Mouse (Mus musculus) telencephalon, adult 2 months (tissue): ENCODE results near the gene Nop53.
A peak's percentile ranks its signal among the peaks of the same experiment; 100 is the strongest.

Experiments used
- DNase-seq: peaks from one replicate; pipeline ENCODE4 v3.0.0-alpha.2; 2011; ENCODE audit warnings: low read depth, low spot score

Gene Nop53

GRCm38 (mm10) chr7:15945721-15946536, at the start of gene Nop53:
Gene Nop53 (minus strand): TSS chr7:15946074.
- peak; percentile 99 for DNase-seq

GRCm38 (mm10) chr7:15993789-15994188, 47.9 kb upstream of the Nop53 start:
- no peak for DNase-seq

DNA sequence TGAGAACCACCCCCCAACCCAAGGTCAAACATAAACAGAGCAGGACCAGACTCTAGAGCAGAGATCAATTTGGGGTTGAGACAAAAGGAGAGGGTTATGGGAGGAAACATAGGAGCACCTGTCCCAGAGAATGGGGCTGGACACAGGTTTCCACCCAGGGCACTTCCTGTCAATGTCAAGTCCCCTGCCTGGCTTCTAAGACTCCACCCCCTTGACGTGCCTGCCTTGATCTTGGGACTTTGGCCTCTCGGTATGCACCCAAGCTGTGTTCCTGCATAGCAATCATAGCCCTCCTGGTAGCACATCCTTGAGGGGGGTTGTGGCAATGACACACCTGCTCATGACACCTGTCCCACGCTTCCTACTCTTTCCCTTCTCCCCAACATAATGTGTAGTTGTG, 47.3 kb upstream of the Nop53 start:
- DNase-seq: no peak

GRCm38 (mm10) chr7:15991764-15992163, 45.9 kb upstream of the Nop53 start:
- DNase-seq: no peak

DNA sequence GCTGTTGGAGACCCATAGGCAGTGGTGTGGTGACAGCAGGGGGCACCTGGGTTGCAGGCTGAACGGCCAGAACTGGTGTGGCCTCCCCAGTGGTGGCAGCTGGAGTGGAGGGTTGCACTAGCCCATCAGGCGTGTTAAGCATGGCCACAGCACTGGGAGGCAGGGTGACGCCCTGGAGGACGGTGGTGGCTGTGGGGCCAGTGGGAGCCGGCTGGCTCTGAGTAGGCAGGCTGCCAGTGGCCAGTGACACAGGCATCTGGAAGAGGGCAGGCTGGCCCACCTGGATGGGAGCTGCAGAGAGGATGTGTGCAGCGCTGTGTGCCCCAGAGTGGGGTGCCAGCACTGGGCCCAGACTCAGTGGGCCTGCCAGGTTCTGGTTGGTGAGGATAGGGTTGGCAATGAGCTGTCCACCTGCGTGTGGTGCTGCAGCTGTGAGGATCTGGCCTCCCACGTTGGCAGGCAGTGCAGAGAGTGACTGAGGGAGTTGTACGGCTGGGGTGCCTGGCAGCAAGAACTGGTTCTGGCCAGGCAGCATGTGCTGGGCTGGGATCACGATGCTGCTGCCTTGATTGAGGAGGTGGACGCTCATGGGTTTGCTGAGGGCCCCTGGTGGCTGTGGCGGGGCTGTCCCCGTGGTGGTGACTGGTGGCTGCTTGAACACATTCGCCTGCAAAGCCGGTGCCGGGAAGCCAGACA, 41.9 kb upstream of the Nop53 start:
- no peak for DNase-seq

DNA sequence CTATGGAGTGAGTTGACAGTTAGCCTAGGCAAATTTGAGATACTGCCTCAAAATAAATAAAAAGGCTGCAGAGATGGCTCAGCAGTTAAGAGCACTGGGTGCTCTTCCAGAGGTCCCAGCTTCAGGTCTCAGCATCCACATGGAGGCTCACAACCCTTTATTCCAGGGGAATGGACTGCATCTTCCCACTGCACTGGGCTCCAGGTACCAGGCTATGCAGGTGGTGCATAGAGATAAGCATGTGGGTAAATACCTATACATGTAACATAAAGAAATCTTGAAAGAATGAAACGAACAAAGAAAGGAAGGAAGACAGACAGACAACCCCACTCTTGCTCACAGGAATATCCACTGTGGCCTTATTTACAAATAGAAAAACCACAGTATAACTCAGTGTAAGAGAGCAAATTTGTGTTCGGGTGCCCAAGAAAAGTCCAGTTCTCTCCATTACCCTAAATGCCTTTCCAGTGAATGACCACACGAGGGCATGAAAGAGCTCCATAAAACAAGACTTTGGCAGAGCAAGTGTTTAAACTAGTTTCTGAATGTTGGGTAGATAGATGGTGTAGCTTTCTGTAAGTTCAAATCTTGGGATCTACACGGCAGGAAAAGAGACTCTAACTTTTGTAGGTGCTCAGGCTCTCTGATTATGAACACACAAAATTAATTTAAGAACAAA, 37.0 kb upstream of the Nop53 start:
- DNase-seq: peak; percentile 41

- no peak for DNase-seq
Observed at GRCm38 (mm10) chr7:15981538-15981937, 35.7 kb upstream of the Nop53 start.

DNA sequence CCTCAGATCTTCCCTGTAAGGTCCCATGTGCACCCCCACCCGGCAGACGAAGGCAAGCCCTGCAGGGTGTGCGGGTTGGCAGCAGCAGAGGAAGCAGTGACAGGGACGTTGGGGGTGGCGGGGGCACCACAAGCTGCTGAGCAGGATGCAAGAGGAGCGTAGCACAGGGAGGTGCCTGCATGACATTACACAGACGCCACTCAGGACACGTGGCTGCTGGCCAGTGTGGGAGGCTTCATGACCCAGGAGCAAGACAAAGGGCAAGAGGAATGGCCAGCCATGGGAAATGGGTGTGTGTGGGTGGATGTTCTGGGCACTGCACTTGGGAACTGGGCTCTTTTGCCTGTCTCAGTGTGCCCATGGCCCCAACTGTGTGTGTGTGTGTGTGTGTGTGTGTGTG, 34.4 kb upstream of the Nop53 start:
- peak; percentile 48 for DNase-seq

DNA sequence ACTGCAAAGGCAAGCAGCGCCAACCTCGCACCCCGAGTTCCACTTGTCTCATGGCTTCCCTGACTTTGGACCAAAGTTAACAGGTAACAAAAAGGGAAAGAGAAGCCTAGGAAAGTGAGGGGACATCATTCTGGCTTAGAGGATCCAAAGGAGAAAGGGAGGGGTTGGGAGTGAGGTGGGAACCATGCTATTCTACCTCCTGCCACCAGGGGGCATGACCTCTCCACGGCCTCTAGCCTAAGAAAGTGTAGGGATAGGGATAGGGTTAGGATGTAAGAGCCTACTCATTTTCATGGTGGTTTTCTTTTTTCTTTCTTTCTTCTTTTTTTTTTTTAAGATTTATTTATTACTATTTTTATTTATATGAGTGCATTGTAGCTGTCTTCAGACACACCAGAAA, 30.0 kb upstream of the Nop53 start:
- DNase-seq: no peak

DNA sequence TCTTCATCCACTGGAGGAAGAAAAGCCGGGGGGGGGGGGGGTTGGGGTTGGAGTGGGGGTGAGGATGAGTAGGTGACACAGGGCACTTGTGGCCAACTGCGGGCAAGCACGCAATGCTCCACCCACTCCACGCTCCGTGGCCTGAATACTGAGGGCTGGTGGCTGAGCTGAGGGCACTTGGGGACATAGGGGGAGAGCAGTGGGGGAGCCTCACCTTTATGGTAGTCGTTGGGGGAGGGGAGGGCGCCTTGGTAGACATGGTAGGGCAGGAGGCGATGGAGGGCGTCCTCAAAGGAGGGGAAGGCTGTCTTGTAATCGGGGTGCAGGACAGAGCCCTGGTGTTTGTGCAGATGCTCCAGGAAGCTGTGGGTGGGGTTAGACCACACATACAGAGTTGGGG, 29.6 kb upstream of the Nop53 start:
- DNase-seq: no peak

DNA sequence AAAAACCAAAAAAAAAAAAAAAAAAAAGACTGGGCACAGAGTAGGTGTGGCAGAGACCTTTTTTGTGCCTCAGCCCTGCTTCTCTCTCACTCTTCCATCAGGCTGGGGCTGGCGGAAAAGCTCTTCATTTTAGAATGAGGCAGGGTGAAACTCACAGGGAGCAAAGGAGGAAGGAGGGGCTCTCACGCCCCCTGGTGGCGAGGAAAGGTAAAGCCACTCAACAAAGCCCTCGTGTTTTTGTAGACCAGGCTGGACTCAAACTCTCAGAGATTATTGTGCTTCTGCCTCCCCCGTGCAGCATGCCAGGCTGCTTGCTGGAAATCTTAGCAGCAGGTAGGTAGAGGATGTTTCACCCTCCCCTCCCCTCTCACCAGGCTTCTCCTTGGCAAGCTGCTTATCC, 28.8 kb upstream of the Nop53 start:
- no peak for DNase-seq

DNA sequence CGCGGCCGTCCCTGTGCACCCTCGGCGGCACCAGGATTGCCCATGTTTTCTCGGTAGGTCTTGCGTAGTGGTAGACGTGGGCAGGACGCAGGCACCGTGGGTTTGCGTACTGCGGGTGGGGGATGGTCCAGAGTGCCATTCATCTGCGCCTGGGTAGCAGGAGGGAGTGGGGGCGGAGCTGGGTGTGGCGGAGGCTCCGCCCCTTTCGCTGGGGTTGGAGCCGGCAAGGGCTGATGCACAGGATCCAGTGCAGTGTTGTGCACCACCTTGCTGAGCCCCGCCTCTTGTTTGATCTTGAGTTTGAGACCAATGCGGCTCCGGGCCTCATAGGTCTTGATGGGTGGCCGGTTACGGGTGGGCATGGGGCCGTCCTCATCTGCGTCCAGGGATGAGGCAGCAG, 26.4 kb upstream of the Nop53 start:
- DNase-seq: no peak

- no peak for DNase-seq
Observed at GRCm38 (mm10) chr7:15969674-15970073, 23.8 kb upstream of the Nop53 start.

DNA sequence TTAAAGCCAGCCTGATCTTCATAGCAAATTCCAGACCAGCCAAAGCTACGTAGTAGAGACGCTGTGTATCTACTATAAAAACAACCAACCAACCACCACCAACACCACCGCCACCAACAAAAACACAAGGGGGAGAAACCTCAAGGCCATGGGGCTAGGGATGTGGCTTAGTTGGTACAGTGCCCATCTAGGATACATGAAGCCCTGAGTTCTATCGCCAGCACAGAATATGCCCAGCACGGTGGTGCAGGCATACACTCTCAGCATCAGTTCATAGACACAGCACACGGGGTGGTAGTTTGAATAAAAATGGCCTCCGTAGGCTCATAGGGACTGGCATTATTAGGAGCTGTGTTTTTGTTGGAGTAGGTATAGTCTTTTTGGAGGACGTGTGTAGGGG, 22.4 kb upstream of the Nop53 start:
- DNase-seq: no peak

DNA sequence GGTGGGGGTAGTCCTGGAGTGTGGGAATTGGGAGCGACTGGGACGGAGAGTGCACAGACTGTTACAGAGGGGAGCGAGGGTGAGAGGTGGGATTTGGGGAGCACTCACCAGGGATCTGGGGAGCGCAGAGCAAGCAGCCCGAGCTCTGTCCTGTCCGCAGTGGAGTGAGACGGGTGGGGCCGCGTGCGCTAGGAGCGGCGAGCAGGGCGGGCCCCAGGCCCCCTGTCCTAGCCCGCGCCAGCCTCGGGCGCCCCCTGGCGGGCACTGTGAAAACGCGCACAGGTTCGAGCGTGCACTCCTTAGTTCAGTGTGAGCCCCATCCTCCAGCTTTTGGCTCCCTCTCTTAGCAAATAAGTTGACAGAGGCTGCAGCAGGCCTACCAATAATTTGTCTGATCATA, 21.4 kb upstream of the Nop53 start, which contains the start of gene Ehd2:
TSS of gene Ehd2 (minus strand) at position 256 of the 400 bp plus-strand sequence.
- DNase-seq: no peak

DNA sequence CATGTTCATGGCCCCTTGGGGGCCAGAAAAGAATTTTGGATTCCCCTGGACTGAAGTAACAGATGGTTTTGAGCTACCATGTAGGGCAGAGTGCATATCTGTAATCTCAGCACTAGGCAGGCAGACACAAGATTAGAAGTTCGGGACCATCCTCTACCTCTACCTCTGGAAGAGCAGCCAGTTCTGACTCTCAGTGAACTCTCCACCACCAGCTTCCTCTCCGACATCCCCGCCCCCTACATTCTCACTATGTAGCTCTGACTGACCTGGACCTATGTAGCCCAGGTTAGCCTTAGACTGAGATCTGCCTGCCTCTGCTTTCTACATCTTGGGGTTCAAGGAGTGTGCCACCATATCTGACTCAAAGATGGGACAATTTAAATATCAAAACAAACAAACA, 20.6 kb upstream of the Nop53 start:
- DNase-seq: no peak

DNA sequence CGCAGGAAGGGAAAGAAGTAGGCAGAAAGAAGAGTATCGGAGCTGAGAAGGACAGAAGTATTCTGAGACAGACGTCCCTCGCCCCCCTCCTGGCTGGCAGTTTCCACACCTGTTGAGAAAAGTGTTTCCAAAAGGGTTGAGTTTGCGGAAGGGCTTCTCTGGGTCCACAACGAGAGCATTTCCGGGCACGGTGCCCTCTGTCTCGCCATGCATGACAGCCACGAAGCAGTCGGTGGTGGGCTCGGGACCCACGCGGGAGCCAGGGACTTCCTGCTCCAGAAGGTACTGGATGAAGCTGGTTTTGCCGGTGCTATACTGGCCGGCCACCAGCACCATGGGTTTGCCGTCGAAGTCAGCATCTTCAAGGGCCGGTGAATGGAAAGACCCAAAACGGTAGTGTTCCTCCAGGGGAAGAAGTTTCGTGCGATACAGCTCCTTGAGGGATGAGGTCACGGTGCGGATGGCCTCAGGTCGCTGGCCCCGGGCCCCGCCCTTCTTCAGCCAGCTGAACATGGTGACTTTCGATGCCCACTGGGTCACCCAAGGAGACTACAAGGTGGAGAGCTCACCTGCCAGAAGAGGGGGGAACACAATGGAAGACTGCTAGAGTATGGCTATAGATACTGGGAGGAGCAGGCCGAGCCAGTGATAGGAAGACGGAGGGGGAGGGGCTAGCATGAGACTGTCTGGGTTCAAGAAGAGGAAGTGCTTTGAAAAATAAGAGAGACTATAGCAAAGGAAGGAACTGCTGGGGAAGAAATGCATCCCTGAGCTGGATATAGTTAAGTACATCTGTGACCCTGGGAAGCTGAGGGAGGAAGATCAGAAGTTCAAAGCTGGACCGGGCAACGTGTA, 18.2 kb upstream of the Nop53 start:
- no peak for DNase-seq

DNA sequence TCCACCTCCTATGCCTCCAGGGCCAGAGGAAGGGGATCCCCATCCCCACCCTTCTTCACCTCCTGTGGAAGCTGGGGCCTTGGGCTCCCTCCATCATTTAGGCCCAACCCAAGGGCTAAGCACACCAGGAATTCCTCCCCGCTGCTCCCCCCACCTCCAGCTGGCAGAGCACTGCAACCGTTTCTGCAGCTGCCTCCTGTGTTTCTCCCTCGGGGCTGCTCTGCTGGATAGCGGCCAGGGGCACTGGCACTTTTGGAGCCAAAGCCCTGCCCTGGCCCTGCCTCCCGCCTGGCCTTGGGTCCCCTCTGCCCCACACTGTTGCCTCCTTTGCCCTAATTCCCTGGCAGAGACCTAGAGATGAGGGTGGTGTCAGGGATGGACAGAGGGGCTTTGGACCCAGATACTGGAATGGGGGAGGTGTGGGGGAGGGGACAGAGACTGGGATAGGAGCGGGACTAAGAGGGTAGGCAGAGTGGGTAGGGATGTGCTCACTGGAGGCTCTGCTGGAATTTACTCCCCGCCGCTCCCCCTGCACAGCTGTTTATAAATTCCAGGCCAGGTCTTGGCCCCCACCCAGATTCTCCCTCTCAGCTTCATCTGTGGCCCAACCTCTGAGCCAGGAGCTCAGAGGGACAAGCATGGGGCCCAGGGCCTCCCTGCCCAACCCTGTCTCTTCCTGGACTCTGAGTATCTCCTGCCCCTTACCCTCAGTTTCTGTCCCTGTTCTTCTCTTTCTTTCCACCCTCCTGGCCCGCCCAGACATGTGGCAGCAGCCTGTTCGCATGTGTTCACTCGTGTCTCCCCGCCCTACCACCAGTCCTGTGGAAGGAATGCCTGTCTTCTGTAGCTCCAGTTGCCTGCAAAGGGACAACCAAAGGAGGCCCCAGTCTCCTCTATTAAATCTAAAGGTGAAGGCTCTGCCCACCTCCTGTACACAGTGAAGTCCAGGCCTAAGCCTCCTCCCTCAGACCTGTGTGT, 16.7 kb upstream of the Nop53 start:
- no peak for DNase-seq

GRCm38 (mm10) chr7:15961798-15962197, 15.9 kb upstream of the Nop53 start:
- no peak for DNase-seq

DNA sequence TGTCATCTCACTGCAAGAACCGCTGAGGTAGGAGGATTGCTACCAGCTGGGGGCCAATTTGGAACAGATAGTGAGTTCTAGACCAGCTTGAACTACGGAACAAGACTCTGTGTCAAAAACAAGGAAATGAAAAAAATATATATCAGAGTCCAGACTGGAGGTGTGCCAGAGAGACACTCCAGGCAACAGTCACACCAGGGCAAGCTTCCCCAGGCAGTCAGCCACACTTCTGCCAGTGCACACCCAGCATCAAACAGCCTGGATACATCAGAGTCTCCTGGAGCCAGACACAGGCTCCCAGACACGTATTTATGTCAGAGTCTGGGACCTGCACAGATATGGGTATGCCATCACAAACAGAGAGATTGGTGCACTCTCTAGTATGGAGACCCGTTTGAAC, 15.4 kb upstream of the Nop53 start:
- no peak for DNase-seq
